Mouse (Mus musculus): ENCODE data around the gene Defb28. TPM values are rescaled to one million over a fixed set of nuclear protein-coding genes. Genes with fewer than 3 reads are reported as not detected.

Defb28 gene
- polyA plus RNA-seq, 1 experiment from 2014 or later, result not detected

- Histone ChIP-seq H3K27ac (replicated peaks; ENCODE audit: low read depth, low read length) (no peak overlapping the region), H3K4me3 (ENCODE audit: low read depth, low read length) (no peak overlapping the region), H3K36me3 (replicated peaks; ENCODE audit: control insufficient read depth, insufficient read depth, low read depth, low read length) (no peaks in the 10 kb centered on the region), H3K4me2 (ENCODE audit: low read depth, low read length) (no peak overlapping the region), H3K9me3 (replicated peaks; ENCODE audit: control insufficient read depth, low read length) (no peaks in the 10 kb centered on the region), H3K4me1 (ENCODE audit: control insufficient read depth, insufficient read depth, low read length) (no peaks in the 10 kb centered on the region), H3K27me3 (ENCODE audit: control insufficient read depth, insufficient read depth, low read length) (no peaks in the 10 kb centered on the region), H3K9ac (replicated peaks; ENCODE audit: low read length) (no peak overlapping the region)
- DNase-seq (ENCODE audit: low spot score), result no peak
- WGBS, result 78% methylated on average over 6 of the region's 6 CpGs
- ATAC-seq (replicated peaks; ENCODE audit: insufficient number of reproducible peaks, low FRiP score, low TSS enrichment, low read depth), result no peak
Measured at GRCm38 (mm10) chr2:152493151-152493550, 24.9 kb upstream of the Defb28 start.

DNA sequence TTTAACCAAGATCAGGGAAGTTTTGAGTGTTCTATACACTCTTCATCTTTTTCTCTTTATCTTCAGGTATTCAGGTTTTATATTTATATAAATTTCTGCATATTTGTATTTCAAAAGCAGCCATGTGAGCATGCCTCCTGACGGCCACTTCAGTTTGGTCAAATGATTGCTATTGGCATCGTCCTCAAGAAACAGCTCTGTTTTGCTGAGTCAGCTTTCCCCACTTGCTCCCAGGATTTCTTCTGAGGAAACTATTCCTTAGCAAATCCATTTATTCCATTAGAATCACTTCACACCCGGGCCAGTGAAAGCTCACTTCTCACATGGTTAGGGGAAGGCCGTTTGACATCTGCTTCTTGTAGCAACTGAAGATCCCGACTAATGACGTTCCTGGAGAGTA, 20.0 kb upstream of the Defb28 start:
- Histone ChIP-seq H3K27ac (replicated peaks; ENCODE audit: low read depth, low read length) (no peak overlapping the region), H3K36me3 (replicated peaks; ENCODE audit: control insufficient read depth, insufficient read depth, low read depth, low read length) (no peaks in the 10 kb centered on the region), H3K9ac (replicated peaks; ENCODE audit: low read length) (no peak overlapping the region), H3K27me3 (ENCODE audit: control insufficient read depth, insufficient read depth, low read length) (no peaks in the 10 kb centered on the region), H3K4me1 (ENCODE audit: control insufficient read depth, insufficient read depth, low read length) (no peaks in the 10 kb centered on the region), H3K9me3 (replicated peaks; ENCODE audit: control insufficient read depth, low read length) (no peaks in the 10 kb centered on the region), H3K4me3 (ENCODE audit: low read depth, low read length) (no peak overlapping the region), H3K4me2 (ENCODE audit: low read depth, low read length) (no peak overlapping the region)
- 82% methylated on average over 6 of the region's 6 CpGs for WGBS
- DNase-seq (ENCODE audit: low spot score) (no peak), ATAC-seq (replicated peaks; ENCODE audit: insufficient number of reproducible peaks, low FRiP score, low TSS enrichment, low read depth) (no peak)

DNA sequence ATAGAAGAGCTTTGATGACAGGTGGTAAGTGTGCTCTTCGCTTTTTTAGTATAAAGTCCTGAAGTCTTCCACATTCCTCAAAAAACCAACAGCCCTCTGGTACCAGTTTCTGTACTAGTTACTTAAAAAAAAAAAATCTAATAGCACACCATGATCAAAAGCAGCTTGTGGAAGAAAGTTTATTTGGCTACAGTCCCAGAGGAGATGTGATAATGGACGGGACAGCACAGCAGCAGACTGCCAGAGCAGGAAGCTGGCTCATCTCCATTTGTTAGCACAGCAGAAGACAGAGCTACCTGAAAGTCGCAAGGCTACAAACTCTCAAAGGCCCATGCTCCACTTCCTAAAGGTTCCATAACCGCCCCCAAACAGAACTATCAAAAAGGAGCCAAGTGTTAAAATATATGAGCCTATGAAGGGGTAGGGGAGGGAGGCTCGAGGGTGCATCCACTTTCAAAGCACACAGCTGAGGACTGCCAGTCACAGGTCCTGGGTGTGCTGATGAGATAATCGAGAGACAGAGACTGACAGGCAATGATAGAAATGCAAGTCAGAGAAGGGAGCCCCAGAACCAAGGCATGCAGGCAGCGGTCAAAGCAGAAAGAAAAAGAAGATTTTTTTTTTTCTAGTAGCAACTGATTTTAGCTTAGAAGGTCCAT, 17.7 kb upstream of the Defb28 start:
- no peak overlapping the region for H3K4me3 ChIP-seq (ENCODE audit: low read depth, low read length)
- H3K36me3 ChIP-seq (replicated peaks; ENCODE audit: control insufficient read depth, insufficient read depth, low read depth, low read length), result no peaks in the 10 kb centered on the region
- H3K27ac ChIP-seq (replicated peaks; ENCODE audit: low read depth, low read length), result no peak overlapping the region
- no peak overlapping the region for H3K4me2 ChIP-seq (ENCODE audit: low read depth, low read length)
- no peaks in the 10 kb centered on the region for H3K4me1 ChIP-seq (ENCODE audit: control insufficient read depth, insufficient read depth, low read length)
- no peak overlapping the region for H3K9ac ChIP-seq (replicated peaks; ENCODE audit: low read length)
- 77% methylated on average over 7 of the region's 7 CpGs for WGBS
- no peaks in the 10 kb centered on the region for H3K27me3 ChIP-seq (ENCODE audit: control insufficient read depth, insufficient read depth, low read length)
- no peak for DNase-seq (ENCODE audit: low spot score)
- no peaks in the 10 kb centered on the region for H3K9me3 ChIP-seq (replicated peaks; ENCODE audit: control insufficient read depth, low read length)
- ATAC-seq (replicated peaks; ENCODE audit: insufficient number of reproducible peaks, low FRiP score, low TSS enrichment, low read depth), result no peak

DNA sequence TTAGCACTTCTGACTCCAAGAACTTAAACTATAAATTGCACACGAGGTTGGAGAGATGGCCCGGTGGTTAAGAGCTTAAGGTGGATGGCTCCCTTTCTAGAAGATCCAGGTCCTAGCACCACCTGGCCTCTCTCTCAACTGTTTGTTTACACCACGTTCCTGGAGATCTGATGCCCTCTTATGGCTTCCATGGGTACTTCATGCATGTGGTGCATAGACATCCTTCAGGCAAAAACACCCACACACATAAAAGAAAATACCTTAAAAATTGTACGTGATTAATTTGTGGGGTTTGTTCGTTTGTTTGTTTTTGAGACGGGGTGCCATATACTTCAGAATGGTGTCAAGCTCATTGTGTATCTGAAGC, 17.2 kb upstream of the Defb28 start:
- Histone ChIP-seq H3K4me2 (ENCODE audit: low read depth, low read length) (no peak overlapping the region), H3K9ac (replicated peaks; ENCODE audit: low read length) (no peak overlapping the region), H3K4me1 (ENCODE audit: control insufficient read depth, insufficient read depth, low read length) (no peaks in the 10 kb centered on the region), H3K9me3 (replicated peaks; ENCODE audit: control insufficient read depth, low read length) (no peaks in the 10 kb centered on the region), H3K36me3 (replicated peaks; ENCODE audit: control insufficient read depth, insufficient read depth, low read depth, low read length) (no peaks in the 10 kb centered on the region), H3K27me3 (ENCODE audit: control insufficient read depth, insufficient read depth, low read length) (no peaks in the 10 kb centered on the region), H3K27ac (replicated peaks; ENCODE audit: low read depth, low read length) (no peak overlapping the region), H3K4me3 (ENCODE audit: low read depth, low read length) (no peak overlapping the region)
- 74% methylated on average over 6 of the region's 6 CpGs for WGBS
- ATAC-seq (replicated peaks; ENCODE audit: insufficient number of reproducible peaks, low FRiP score, low TSS enrichment, low read depth), result no peak
- no peak for DNase-seq (ENCODE audit: low spot score)

GRCm38 (mm10) chr2:152503950-152504349, 14.1 kb upstream of the Defb28 start:
- no peak for ATAC-seq (replicated peaks; ENCODE audit: insufficient number of reproducible peaks, low FRiP score, low TSS enrichment, low read depth)
- H3K36me3 ChIP-seq (replicated peaks; ENCODE audit: control insufficient read depth, insufficient read depth, low read depth, low read length), result no peaks in the 10 kb centered on the region
- WGBS, result 74% methylated on average over 2 of the region's 2 CpGs
- no peak overlapping the region for H3K27ac ChIP-seq (replicated peaks; ENCODE audit: low read depth, low read length)
- H3K4me1 ChIP-seq (ENCODE audit: control insufficient read depth, insufficient read depth, low read length), result no peaks in the 10 kb centered on the region
- DNase-seq (ENCODE audit: low spot score), result no peak
- no peaks in the 10 kb centered on the region for H3K27me3 ChIP-seq (ENCODE audit: control insufficient read depth, insufficient read depth, low read length)
- H3K4me2 ChIP-seq (ENCODE audit: low read depth, low read length), result no peak overlapping the region
- H3K4me3 ChIP-seq (ENCODE audit: low read depth, low read length), result no peak overlapping the region
- no peaks in the 10 kb centered on the region for H3K9me3 ChIP-seq (replicated peaks; ENCODE audit: control insufficient read depth, low read length)
- H3K9ac ChIP-seq (replicated peaks; ENCODE audit: low read length), result no peak overlapping the region

DNA sequence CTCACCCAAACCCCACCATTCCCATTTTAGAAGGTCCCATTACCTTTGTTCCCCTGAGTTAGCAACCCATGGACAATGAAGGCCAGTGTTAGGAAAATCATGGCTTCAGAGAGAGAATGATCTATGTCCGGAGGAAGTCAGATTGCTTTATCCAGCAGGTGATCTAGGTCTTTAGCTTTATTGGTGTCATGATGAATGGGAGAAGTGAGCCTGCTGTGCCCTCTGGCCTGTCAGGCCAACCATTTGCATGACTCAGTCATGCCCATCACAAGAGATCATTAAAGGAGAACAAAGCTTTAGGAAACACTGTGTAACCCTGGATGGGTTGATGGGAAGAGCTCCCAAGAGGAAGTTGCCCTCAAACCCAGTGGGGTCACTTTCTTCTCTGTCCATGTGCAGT, 6.5 kb upstream of the Defb28 start, which contains the start of gene Defb26:
Gene Defb26, minus strand, starts transcription at position 101 of the 400 bp plus-strand sequence.
- ATAC-seq (replicated peaks; ENCODE audit: insufficient number of reproducible peaks, low FRiP score, low TSS enrichment, low read depth) (no peak), DNase-seq (ENCODE audit: low spot score) (no peak)
- Histone ChIP-seq H3K4me3 (ENCODE audit: low read depth, low read length) (no peak within 1 kb of the TSS), H3K9ac (replicated peaks; ENCODE audit: low read length) (no peak within 1 kb of the TSS), H3K27ac (replicated peaks; ENCODE audit: low read depth, low read length) (no peak within 1 kb of the TSS), H3K4me2 (ENCODE audit: low read depth, low read length) (no peak within 1 kb of the TSS), H3K36me3 (replicated peaks; ENCODE audit: control insufficient read depth, insufficient read depth, low read depth, low read length) (no peaks in the 10 kb centered on the region), H3K4me1 (ENCODE audit: control insufficient read depth, insufficient read depth, low read length) (no peaks in the 10 kb centered on the region), H3K9me3 (replicated peaks; ENCODE audit: control insufficient read depth, low read length) (no peaks in the 10 kb centered on the region), H3K27me3 (ENCODE audit: control insufficient read depth, insufficient read depth, low read length) (no peaks in the 10 kb centered on the region)
- WGBS, result 61% methylated on average over 1 of the region's 1 CpGs

DNA sequence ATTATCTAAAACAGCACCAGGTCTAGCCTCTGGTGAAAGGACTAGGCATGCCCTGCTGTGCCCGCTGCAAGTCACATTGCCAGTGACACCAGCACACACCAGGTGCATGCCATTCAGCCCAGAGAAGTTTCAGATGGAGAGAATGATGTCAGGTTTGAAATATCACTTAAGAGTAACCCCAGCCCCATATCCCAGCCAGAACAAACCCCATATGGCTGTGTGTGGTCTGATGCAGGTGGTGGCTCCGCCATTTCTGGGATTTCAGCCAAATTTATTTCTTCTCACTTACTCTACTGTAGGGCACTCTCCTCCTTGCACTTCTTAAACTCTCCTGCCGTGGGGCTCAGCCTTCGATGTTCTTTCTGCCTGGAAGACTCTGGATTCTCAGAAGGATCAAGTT, 2.0 kb upstream of the Defb28 start:
- H3K9me3 ChIP-seq (replicated peaks; ENCODE audit: control insufficient read depth, low read length), result no peaks in the 10 kb centered on the region
- no peak overlapping the region for H3K9ac ChIP-seq (replicated peaks; ENCODE audit: low read length)
- H3K27me3 ChIP-seq (ENCODE audit: control insufficient read depth, insufficient read depth, low read length), result no peaks in the 10 kb centered on the region
- no peak overlapping the region for H3K27ac ChIP-seq (replicated peaks; ENCODE audit: low read depth, low read length)
- H3K4me2 ChIP-seq (ENCODE audit: low read depth, low read length), result no peak overlapping the region
- 85% methylated on average over 4 of the region's 4 CpGs for WGBS
- ATAC-seq (replicated peaks; ENCODE audit: insufficient number of reproducible peaks, low FRiP score, low TSS enrichment, low read depth) (no peak), DNase-seq (ENCODE audit: low spot score) (no peak)
- H3K36me3 ChIP-seq (replicated peaks; ENCODE audit: control insufficient read depth, insufficient read depth, low read depth, low read length), result no peaks in the 10 kb centered on the region
- H3K4me3 ChIP-seq (ENCODE audit: low read depth, low read length), result no peak overlapping the region
- H3K4me1 ChIP-seq (ENCODE audit: control insufficient read depth, insufficient read depth, low read length), result no peaks in the 10 kb centered on the region

DNA sequence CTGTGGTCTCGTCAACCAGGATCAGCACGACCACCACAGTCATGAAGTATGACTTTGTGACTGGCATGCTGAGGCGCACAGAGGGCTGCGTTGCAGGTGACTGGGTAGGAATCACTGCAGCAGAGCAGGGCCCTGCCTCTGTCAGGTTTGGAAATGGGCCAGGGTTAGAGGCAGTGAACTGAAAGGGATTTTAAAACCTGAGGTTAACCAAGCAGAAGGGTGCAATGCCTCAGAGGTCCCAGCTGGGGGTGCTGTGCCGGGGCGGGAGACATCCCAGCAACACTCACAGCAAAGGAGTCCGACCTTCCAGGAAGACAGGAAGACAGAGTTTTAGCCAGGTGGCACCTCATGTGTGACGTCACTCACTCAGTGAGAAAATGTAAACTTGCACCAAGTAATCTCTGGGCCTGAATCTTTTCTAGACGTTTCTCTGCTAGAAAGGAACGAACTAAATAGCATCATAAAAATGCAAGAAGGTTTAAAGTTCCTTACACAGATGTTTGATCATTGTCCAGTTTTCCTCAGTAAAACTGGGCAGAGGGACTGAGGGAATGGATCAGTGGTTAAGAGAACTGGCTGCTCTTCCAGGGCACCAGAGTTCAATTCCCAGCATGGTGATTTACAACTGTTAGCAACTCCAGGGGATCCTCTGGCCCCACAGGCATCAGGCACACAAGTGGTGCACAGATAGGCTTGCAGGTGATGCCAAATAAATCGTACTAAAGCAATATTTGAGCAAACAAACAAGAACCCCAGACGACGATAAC, 22.1 kb downstream of the Defb28 start, which contains the start of gene Defb29:
Gene Defb29, minus strand, starts transcription at position 155 of the 767 bp plus-strand sequence.
- Histone ChIP-seq H3K27me3 (ENCODE audit: control insufficient read depth, insufficient read depth, low read length) (no peaks in the 10 kb centered on the region), H3K4me2 (ENCODE audit: low read depth, low read length) (no peak within 1 kb of the TSS), H3K4me3 (ENCODE audit: low read depth, low read length) (no peak within 1 kb of the TSS), H3K36me3 (replicated peaks; ENCODE audit: control insufficient read depth, insufficient read depth, low read depth, low read length) (no peaks in the 10 kb centered on the region), H3K4me1 (ENCODE audit: control insufficient read depth, insufficient read depth, low read length) (no peaks in the 10 kb centered on the region), H3K9me3 (replicated peaks; ENCODE audit: control insufficient read depth, low read length) (no peaks in the 10 kb centered on the region), H3K27ac (replicated peaks; ENCODE audit: low read depth, low read length) (no peak within 1 kb of the TSS), H3K9ac (replicated peaks; ENCODE audit: low read length) (no peak within 1 kb of the TSS)
- ATAC-seq (replicated peaks; ENCODE audit: insufficient number of reproducible peaks, low FRiP score, low TSS enrichment, low read depth) (no peak), DNase-seq (ENCODE audit: low spot score) (no peak)
- WGBS, result 56% methylated on average over 13 of the region's 13 CpGs

Data from embryonic facial prominence, embryonic 11.5 days (tissue).